Mouse (Mus musculus) skeletal muscle tissue, adult 2 months (tissue): ENCODE results near the gene Klhdc4.

Experiments
- DNase-seq: peaks from one replicate; pipeline ENCODE4 v3.0.0-alpha.2; 2012; ENCODE audit warnings: low read depth, low spot score

Klhdc4 gene

GRCm38 (mm10) chr8:121751407-121751806 lies 78.0 kb downstream of the Klhdc4 start:
- peak; percentile 12 for DNase-seq

- no peak for DNase-seq
Observed at GRCm38 (mm10) chr8:121750512-121750911, 78.9 kb downstream of the Klhdc4 start.

DNA sequence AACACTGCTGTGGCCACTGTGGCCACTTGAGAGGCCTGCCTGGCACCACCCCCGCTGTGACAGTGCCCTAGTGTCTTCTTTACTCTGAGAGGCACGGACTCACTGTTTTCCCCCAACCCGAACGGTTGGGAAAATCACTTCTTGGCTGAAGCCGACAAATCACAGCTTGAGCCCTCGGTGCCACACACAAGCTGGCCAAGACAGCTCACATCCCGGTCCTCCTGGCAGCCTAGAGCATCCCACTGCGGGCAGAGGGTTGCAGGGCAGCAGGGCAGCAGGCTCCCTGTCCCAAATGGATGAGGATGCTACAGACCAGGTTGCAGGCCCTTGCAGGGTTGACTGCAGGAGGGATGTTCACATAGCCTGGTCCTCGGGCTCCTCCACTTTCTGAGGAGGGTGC lies 79.9 kb downstream of the Klhdc4 start:
- DNase-seq, result no peak
